Mouse (Mus musculus): Measurements from ENCODE around the gene Snd1.

DNA sequence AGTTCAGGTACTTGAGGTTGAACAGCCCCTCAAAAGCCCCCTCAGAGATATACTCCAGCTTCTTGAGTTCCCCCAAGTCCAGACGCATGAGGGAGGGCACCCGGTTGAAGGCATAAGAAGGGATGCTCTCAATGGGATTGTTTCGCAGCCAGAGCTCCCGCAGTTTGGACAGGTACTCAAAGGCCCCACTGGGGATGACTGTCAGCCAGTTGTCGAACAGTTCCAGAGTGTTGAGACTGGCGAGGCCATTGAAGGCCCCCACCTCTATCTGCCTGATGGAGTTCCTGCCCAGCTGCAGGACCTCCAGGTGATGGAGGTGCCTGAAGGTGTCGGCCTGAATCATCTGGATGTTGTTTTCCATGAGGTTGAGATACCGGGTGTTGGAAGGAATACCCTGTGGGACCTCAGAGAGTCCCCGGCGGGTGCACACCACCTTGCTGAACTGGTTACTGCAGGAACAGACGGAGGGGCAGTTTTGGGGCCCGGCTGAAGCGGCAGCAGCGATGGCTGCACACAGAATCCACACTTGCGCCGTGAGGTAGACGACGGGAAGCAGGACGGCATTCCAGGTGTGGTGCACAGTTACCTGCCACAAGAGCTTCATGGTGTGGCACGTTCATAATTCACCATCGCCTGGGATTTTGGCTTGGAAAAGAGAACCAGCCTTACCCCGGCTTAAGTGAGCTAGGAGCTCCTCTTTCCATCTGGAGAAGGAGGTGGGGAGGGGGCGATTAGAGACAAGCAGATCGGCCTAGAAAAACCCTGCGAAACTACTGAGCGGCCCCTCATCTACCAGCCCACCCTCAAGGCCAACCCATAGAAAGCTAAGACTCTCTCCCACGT, 356.3 kb downstream of the Snd1 start, which contains the start of gene Lrrc4:
- TF ChIP-seq POLR2A (IDR thresholded peaks at IDR 0.05; ENCODE audit: low read depth, low read length) (no peak), CTCF (IDR thresholded peaks at IDR 0.05; ENCODE audit: borderline replicate concordance, insufficient read depth, low read length) (no peak)

Measured in embryonic fibroblast, embryonic 13.5 days (primary cell).